Mouse (Mus musculus) lung, embryonic 15.5 days (tissue): ENCODE measurements around the gene Gm10053. TPM values are rescaled to one million over a fixed set of nuclear protein-coding genes. Genes with fewer than 3 reads are reported as not detected.

Experiments
- ATAC-seq: fragments of 200-750 bp; cut with Nextera tagmentation; 2 replicates; pipeline ENCODE4 v1.8.0; 2017; ENCODE audit warnings: moderate number of reproducible peaks, borderline replicate concordance; ENCODE audit not compliant: low FRiP score, low TSS enrichment; ENCODE audit errors: extremely low read depth
- H3K27ac ChIP-seq: fragments of 300-500 bp; sonication (generic); 2 replicates; pipeline ENCODE4 v1.5.1; 2015; ENCODE audit warnings: moderate library complexity, mild to moderate bottlenecking, inconsistent platforms
- H3K27me3 ChIP-seq: fragments of 300-500 bp; sonication (generic); 2 replicates; pipeline ENCODE4 v1.6.1; 2015; ENCODE audit warnings: inconsistent platforms
- H3K36me3 ChIP-seq: fragments of 300-500 bp; sonication (generic); 2 replicates; pipeline ENCODE4 v1.6.1; 2015; ENCODE audit warnings: inconsistent platforms
- H3K4me1 ChIP-seq: fragments of 300-500 bp; sonication (generic); 2 replicates; pipeline ENCODE4 v1.6.1; 2015; ENCODE audit warnings: inconsistent platforms
- H3K4me2 ChIP-seq: fragments of 300-500 bp; sonication (generic); 2 replicates; pipeline ENCODE4 v1.6.1; 2015; ENCODE audit warnings: inconsistent platforms, mild to moderate bottlenecking, moderate library complexity
- H3K4me3 ChIP-seq: fragments of 300-500 bp; sonication (generic); 2 replicates; pipeline ENCODE4 v1.5.1; 2015; ENCODE audit warnings: mild to moderate bottlenecking, inconsistent platforms
- H3K9ac ChIP-seq: fragments of 300-500 bp; sonication (generic); 2 replicates; pipeline ENCODE4 v1.6.1; 2015; ENCODE audit warnings: inconsistent platforms
- H3K9me3 ChIP-seq: fragments of 300-500 bp; sonication (generic); 2 replicates; pipeline ENCODE4 v1.6.1; 2016; ENCODE audit warnings: inconsistent platforms
- WGBS: fragments of 180-500 bp; shearing (Covaris S2); methylation state at CpG from one replicate; pipeline ENCODE4 v1.1.7; 2015; 5-methylcytosine and 5-hydroxymethylcytosine counted together
- polyA plus RNA-seq: library from polyadenylated mRNA; unstranded; fragments of >200 nt; fragmentation: Nextera tagmentation; extraction: Ambion mirVana; gene quantifications from 2 replicates; pipeline ENCODE4 v1.2.1, GENCODE M21; 2015

Gm10053 gene
- polyA plus RNA-seq, 1 experiment from 2014 or later = 210 TPM

DNA sequence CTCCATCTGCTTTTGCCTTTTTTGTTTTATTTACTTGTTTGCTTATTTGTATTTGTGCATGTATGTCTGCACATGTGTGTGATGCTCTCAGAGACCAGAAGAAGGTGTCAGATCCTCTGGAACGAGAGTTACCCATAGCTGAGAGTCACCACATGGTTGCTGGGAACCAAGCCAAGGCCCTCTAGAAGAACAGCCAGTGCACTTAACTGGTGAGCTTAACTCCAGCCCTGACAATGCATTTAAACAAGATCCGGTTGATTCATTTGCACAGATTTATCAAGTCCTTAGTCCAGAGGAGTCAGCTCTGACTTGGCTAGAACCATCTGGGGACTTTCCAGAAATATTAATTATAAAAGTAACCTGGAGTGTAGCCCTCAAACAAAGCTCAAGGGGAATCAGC lies 1.6 kb upstream of the Gm10053 start:
- no peak overlapping the region for H3K4me3 ChIP-seq
- H3K27ac ChIP-seq = no peak overlapping the region
- peaks cover 2% of the 10 kb centered on the region; the same call in 1 of the 2 replicates for H3K4me1 ChIP-seq
- WGBS = 19% methylated on average over 2 of the region's 2 CpGs
- H3K9me3 ChIP-seq = no peaks in the 10 kb centered on the region
- no peak overlapping the region for H3K9ac ChIP-seq
- ATAC-seq = 0 out of 2 replicates have a peak, but pooled peaks have one; percentile 35
- 0 out of 2 replicates have a peak, but pooled peaks cover 8% of the 10 kb centered on the region for H3K27me3 ChIP-seq
- H3K36me3 ChIP-seq = no peaks in the 10 kb centered on the region
- H3K4me2 ChIP-seq = no peak overlapping the region

DNA sequence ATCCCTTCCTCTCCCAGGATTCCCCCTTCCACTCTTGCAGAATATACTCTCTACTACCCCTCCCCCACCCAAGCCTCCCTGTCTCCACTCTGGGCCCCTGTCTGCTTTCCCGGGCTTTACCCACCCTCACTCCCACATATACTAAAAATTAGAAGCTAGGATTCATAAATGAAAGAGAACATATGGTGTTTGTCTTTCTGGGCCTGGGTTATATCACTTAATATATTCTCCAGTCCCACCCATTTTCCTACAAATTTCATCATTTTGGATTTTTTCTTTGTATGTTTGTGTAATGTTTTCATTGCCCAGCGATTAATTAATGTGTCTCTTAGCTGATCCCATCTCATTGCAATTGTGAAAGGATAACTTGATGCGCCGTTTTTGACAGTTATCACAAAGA lies 5.8 kb downstream of the Gm10053 start:
- Histone ChIP-seq H3K9ac (no peak overlapping the region), H3K4me2 (no peak overlapping the region), H3K27me3 (peaks cover 28% of the 10 kb centered on the region), H3K4me3 (no peak overlapping the region), H3K4me1 (no peaks in the 10 kb centered on the region), H3K9me3 (no peaks in the 10 kb centered on the region), H3K27ac (no peak overlapping the region), H3K36me3 (no peaks in the 10 kb centered on the region)
- WGBS = 33% methylated on average over 4 of the region's 4 CpGs
- peak; percentile 74 for ATAC-seq

DNA sequence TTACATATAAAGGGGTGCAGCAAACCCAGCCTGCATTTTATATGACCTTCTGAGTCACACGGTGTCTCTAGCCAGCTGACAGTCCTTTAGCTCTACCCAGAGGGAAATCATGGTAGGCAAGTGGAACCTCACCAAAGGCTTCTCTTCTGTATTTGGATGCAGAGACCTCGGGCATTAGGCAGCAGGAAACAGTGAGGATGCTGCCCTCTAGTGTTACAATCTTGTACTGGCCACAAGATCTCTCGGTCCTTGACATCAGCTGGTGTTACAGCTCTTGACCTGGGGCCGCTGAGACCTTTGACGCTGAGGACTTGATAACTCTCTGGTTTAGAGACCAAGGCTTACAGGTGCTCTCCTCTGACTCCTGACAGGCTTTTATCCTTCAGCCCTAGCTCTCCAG lies 10.0 kb downstream of the Gm10053 start:
- Histone ChIP-seq H3K4me1 (no peaks in the 10 kb centered on the region), H3K4me3 (no peak overlapping the region), H3K27ac (no peak overlapping the region), H3K9ac (no peak overlapping the region), H3K4me2 (no peak overlapping the region), H3K27me3 (peaks cover 44% of the 10 kb centered on the region), H3K36me3 (no peaks in the 10 kb centered on the region), H3K9me3 (no peaks in the 10 kb centered on the region)
- ATAC-seq = no peak
- WGBS = 10% methylated on average over 5 of the region's 5 CpGs

DNA sequence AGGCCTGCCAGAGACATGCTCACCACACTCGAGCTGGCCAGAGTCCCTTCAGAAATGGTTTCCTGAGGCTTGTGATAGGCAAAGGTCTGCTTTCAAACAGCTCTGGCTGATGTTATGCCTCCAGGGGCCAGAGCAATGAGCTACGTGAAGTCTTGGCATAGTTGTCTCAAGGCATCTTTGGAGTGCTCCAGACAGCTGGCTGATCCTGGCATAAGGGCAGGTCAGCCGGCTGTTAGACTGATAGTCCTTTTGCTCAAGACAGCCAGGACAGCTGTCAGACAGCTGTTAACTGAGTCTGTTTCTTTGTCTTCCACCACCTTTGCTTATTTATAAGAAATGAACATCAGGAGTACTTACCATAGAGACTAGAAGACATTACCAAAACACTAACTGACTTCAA lies 11.4 kb downstream of the Gm10053 start:
- ATAC-seq = no peak
- H3K4me1 ChIP-seq = no peaks in the 10 kb centered on the region
- H3K9me3 ChIP-seq = no peaks in the 10 kb centered on the region
- H3K36me3 ChIP-seq = no peaks in the 10 kb centered on the region
- H3K4me2 ChIP-seq = no peak overlapping the region
- WGBS = 51% methylated on average over 3 of the region's 3 CpGs
- no peak overlapping the region for H3K4me3 ChIP-seq
- H3K27me3 ChIP-seq = peaks cover 44% of the 10 kb centered on the region
- H3K9ac ChIP-seq = no peak overlapping the region
- H3K27ac ChIP-seq = no peak overlapping the region

DNA sequence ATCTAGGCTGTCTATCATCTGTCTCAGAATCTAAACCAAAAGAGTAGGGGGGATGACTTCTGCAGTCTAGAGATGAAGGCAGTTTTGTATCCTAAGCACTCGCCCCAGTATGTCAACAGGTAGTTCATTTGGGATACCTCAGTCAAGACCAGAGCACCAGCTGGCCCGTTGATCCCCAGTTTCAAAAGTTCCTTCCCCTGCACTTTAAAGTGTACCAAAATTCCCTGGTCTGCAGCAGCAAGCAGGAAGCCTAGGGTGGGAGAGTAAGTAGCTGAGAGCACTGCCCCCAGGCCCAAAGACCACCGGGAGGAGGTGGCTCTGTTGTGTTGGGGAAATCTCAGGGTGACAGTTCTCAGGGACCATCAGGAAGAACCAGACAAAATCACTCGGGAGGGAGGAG lies 21.1 kb downstream of the Gm10053 start:
- H3K9me3 ChIP-seq = no peaks in the 10 kb centered on the region
- H3K4me2 ChIP-seq = no peak overlapping the region
- WGBS = 13% methylated on average over 4 of the region's 4 CpGs
- no peak overlapping the region for H3K27ac ChIP-seq
- H3K27me3 ChIP-seq = peaks cover 68% of the 10 kb centered on the region
- peaks cover 27% of the 10 kb centered on the region for H3K4me1 ChIP-seq
- no peak overlapping the region for H3K9ac ChIP-seq
- ATAC-seq = no peak
- H3K4me3 ChIP-seq = no peak overlapping the region
- H3K36me3 ChIP-seq = no peaks in the 10 kb centered on the region

DNA sequence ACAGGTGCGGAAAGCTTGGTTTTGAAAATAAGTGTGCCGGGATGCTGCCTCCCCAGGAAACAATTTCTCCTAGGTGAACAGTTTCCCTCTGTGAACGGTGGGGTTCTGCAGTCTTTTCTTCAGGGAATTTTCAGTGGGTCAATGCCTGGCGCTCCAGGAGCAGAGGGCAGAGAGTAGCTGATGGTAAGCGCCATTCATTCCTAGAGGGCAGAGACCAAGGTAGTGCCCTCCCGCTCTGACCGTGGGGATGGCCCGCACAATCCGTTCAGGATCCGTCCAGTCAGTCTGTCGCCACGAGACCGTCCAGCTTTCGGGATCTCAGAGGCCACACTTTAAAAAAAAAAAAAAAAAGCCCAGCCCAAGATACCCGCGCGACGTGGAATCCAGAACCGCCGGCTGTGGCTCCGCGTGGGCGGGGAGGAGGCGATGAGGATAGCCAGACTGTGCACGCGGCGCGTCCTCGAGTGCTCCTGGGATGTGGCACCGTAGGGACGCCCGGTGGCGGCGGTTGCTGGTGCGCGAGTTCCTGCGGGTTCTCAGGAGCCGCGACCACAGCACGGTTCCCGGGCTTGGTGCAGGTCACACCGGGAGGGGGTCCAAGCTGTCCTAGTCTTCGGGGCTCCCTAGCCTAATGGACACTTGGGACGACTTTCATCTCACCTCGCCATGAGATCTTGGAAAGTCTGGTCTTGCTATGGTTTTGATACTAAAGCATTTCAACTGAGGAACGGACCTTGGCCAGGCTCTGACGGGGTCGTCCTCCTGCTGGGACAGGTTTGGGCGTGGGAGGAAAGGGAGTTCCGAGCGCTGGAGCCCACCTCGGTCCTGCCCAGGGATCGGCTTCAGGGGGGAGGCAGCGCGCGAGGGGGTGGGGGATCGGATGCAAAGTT lies 21.8 kb downstream of the Gm10053 start:
- Histone ChIP-seq H3K36me3 (no peaks in the 10 kb centered on the region), H3K9ac (no peak overlapping the region), H3K9me3 (no peaks in the 10 kb centered on the region), H3K4me3 (peak overlapping the region; percentile 22), H3K27ac (no peak overlapping the region), H3K4me1 (peaks cover 27% of the 10 kb centered on the region), H3K27me3 (peaks cover 75% of the 10 kb centered on the region), H3K4me2 (peak overlapping the region; percentile 35; the same call in 1 of the 2 replicates)
- no peak for ATAC-seq
- 1% methylated on average over 57 of the region's 57 CpGs for whole genome bisulfite sequencing

DNA sequence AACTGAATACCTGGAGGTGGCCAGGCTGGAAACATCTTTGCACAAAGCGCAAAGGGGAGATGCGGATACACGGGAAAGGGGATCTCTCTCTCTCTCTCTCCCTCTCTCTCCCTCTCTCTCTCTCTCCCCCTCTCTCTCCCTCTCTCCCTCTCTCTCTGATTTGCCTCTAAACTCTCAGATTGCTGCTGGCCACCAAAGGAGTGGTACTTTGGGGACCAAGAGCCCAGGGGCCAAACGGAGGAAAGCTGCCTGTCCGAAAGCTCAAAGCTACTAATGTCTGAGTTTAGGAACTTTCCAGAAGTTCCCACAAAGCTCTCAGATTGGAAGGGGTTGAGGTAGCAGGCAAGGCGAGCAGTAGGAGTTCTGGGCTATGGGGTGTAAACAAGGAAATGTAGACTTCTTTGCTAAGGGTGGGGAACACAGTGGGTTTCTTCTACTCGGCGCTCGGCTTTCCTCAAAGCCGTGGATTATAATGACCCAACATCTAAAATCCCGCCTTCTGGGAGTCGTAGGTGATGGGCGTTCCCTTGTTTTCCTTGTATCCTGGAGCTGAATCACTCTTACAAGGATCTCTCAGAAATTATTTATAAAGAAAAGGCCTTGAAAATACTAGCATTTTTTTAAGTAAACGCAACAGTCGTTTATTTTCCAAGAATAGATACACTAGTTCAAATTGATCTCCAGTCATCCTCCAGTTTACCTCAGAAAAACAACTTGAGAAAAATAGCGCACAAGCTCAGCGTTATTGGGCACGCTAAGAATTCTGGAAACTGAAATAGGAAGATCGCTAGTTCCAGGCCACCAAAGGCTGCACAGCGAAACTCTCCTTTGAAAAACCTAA lies 22.6 kb downstream of the Gm10053 start:
- ATAC-seq = no peak
- Histone ChIP-seq H3K4me2 (no peak overlapping the region), H3K27me3 (peaks cover 84% of the 10 kb centered on the region), H3K4me1 (peaks cover 27% of the 10 kb centered on the region), H3K9ac (no peak overlapping the region), H3K36me3 (no peaks in the 10 kb centered on the region), H3K4me3 (no peak overlapping the region), H3K27ac (no peak overlapping the region), H3K9me3 (no peaks in the 10 kb centered on the region)
- 4% methylated on average over 20 of the region's 20 CpGs for WGBS

DNA sequence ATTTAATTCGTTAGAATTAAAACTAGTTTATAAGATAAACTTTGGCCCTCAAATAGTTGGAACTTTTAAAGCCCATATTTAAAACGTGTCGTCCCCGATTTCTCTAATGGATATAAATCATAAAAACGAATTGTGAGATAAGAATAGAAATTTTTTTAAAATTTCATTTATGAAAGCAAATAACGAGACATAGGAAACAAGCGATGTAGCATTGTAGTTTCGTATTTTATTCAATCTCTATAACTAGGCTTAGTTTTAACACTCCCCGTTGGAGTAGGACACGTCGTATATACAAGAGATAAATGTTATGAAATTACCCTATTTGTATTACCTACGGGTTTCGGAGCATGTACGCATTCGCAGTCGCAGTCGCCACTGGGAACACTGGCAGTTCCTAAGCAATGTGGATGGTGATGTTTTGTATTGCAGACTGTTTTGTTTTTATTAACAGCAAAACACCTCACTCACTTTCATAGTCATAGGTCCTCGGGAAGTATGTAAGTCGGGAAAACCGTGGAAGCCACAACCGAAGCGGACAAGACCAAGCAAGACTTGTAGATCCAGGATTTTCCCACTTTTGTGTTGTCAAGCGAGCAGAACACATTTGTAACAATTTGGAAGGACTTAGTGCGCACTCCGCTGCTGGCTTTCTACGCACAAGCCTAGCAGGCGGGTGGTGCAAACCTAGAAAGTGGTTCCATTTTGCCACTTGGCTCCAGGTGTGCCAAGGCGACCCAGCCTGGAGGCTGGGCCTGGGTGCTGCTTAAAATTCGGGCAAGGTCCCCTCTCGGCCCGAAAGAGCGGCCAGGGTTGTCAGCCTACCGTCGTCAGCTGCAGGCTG lies 23.5 kb downstream of the Gm10053 start:
- Histone ChIP-seq H3K9ac (no peak overlapping the region), H3K27me3 (peaks cover 85% of the 10 kb centered on the region), H3K4me2 (peak overlapping the region; percentile 64), H3K36me3 (no peaks in the 10 kb centered on the region), H3K4me3 (peak overlapping the region; percentile 36), H3K9me3 (no peaks in the 10 kb centered on the region), H3K27ac (no peak overlapping the region), H3K4me1 (peaks cover 27% of the 10 kb centered on the region)
- WGBS = 4% methylated on average over 34 of the region's 34 CpGs
- no peak for ATAC-seq

DNA sequence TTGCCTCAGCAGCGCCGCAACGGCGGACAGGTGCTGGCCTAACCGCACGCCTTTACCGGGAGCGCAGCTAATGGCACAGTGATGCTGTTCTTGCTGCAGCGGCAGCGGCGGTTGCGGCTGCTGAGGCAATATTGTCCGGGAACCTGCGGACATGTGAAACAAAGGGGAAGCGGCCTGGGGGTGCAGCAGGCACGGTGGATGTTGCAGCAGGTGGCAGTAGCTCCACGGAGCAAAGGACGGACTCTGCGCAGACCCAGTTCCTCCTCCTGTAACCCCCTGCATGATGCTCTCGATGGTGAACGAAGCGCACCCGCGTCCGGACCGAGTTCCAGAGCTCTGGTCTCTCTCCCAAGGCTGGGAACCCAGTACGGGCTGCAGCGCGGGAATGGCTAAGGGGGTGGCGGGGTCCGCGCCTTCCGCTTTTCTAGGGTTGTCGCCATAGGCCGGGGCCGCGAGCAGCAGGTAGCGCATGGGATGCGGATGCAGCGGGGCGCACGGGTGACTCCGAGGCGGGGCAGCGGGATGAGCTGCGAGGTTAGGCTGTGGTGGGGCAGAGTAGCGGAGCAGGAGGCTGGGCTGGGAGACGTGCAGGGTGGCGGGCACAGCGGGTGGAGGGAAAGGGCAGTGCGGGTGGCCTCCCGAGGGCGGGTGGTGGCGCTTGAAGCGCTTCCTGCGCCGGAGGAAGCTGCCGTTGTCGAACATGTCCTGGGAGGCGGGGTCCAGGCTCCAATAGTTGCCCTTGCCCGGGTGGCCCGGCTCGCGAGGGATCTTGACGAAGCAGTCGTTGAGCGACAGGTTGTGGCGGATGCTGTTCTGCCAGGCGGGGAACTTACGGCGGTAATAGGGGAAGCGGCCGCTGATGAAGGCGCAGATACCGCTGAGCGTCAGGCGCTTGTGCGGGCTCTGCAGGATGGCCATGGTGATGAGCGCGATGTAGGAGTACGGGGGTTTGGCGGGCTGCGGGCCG lies 24.4 kb downstream of the Gm10053 start:
- WGBS = under 1% methylated on average over 84 of the region's 84 CpGs
- H3K4me3 ChIP-seq = peak overlapping the region; percentile 36
- ATAC-seq = peak; percentile 46

DNA sequence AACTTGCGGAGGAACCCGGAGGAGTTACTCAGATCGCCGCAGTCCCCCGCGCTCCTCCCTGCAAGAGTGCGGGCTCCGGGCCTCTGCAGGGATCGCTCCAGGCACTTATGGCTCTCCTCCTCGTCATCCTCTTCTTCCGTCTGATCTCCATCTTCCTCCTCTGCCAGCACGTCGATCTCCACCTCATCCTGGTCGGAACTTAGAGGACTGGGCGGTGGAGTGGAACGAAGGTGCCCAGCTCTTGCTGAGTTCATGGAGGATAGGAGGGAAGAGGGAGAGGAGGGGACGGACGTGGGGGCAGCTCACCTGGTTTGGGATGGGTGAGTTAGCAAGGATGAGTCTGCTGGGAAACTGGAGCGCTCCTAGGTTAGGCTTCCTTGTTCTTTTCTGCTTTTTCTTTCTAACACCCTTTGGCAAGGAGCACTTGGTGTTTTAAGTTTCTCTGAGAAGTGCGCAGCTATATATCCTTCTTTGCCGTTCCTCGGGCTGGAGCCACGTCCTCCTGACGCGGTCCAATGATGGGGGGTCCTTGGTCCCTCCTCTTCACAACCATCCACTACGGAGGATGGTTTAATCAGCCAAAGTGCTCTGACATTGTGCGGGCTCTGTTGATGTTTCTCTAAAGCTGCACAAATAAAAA lies 25.2 kb downstream of the Gm10053 start, which contains the start of gene Foxd4:
Foxd4 (minus strand) TSS at position 617 of the 640 bp plus-strand sequence.
- H3K9ac ChIP-seq = no peak within 1 kb of the TSS

More for the DNA sequence above, 24.4 kb downstream of the Gm10053 start:
- Histone ChIP-seq H3K4me1 (peaks cover 27% of the 10 kb centered on the region), H3K9me3 (no peaks in the 10 kb centered on the region), H3K9ac (no peak overlapping the region), H3K27ac (no peak overlapping the region), H3K36me3 (no peaks in the 10 kb centered on the region), H3K4me2 (peak overlapping the region; percentile 64), H3K27me3 (peaks cover 91% of the 10 kb centered on the region)

More for the DNA sequence above, 25.2 kb downstream of the Gm10053 start, which contains the start of gene Foxd4:
- no peak for ATAC-seq
- no peak within 1 kb of the TSS for H3K27ac ChIP-seq
- WGBS = 2% methylated on average over 27 of the region's 27 CpGs
- H3K4me2 ChIP-seq = peak within 1 kb of the TSS; percentile 64
- H3K9me3 ChIP-seq = no peaks in the 10 kb centered on the region
- peaks cover 27% of the 10 kb centered on the region for H3K4me1 ChIP-seq
- no peaks in the 10 kb centered on the region for H3K36me3 ChIP-seq
- H3K27me3 ChIP-seq = peaks cover 91% of the 10 kb centered on the region
- peak within 1 kb of the TSS; percentile 36 for H3K4me3 ChIP-seq
